9 mouse cellular contexts compared by ENCODE assay signal in the genomic region with DNA sequence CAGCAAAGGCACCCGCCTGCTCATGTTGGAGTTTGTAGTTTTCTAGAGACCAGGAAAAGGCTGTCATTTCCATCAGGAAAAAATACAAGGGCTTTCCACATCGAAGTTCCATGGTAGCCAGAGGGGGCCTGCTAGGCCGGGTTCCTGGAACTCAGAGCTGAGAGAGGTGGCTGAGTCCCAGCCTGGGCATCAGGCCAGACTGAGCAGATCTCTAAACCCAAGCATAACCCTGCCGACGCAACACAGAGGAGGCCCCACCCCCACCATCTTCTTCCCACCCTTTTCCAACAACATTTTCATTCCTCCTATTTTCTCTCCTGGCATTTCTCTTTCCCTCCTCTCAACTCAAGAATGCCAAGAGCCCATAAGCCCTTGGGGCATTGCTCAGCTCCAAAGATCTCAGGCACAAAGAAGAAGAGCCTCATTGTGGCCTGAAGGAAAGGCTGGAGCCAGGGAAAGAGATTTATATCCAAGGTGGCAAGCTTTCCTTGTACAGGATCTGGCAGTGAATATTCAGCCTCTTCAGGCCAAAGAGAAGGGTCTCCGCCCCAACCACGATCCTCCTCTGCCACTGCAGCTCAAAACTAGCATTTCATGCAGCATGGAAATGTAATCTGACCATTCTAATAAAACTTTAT.
DNase-seq lines count a peak whose midpoint lies in the region; ATAC-seq lines count a peak whose summit lies in the region.
"Had no signal": no experiment of that assay in that cellular context is flagged by ENCODE, and none has a peak within 500 bp of the region (broad histone marks: within the 10 kb centered on the region; RNA-seq: fewer than 3 reads in every experiment).

No protein-coding gene starts in this region.

- no peaks in the 10 kb centered on the region for H3K36me3 ChIP-seq in forebrain, embryonic 14.5 days (ENCODE audit: control insufficient read depth, insufficient read depth, low read length)
- no peaks in the 10 kb centered on the region for H3K36me3 ChIP-seq in forebrain, embryonic 10.5 days (replicated peaks)

- H3K27me3 ChIP-seq in forebrain, embryonic 14.5 days (replicated peaks; ENCODE audit: control insufficient read depth, insufficient read depth, low read length): 0 out of 2 replicates have a peak, but pooled peaks cover 5% of the 10 kb centered on the region
- no peaks in the 10 kb centered on the region for H3K27me3 ChIP-seq in forebrain, embryonic 10.5 days (ENCODE audit: poor library complexity, severe bottlenecking)

- no peak overlapping the region for H3K4me3 ChIP-seq in forebrain, embryonic 14.5 days (ENCODE audit: low read depth, low read length)
- no peak overlapping the region for H3K4me3 ChIP-seq in forebrain, embryonic 10.5 days

- WGBS in forebrain, embryonic 14.5 days: 73% methylated on average over 7 of the region's 7 CpGs
- WGBS in forebrain, embryonic 10.5 days: 87% methylated on average over 7 of the region's 7 CpGs

- H3K9me3 ChIP-seq in forebrain, embryonic 14.5 days (replicated peaks; ENCODE audit: control insufficient read depth, low read length): no peaks in the 10 kb centered on the region
- no peaks in the 10 kb centered on the region for H3K9me3 ChIP-seq in forebrain, embryonic 10.5 days

- H3K27ac ChIP-seq in forebrain, embryonic 14.5 days (ENCODE audit: low read depth, low read length): no peak overlapping the region
- H3K27ac ChIP-seq in forebrain, embryonic 10.5 days: no peak overlapping the region

- H3K4me1 ChIP-seq in forebrain, embryonic 14.5 days (ENCODE audit: control insufficient read depth, insufficient read depth, low read length): no peaks in the 10 kb centered on the region
- no peaks in the 10 kb centered on the region for H3K4me1 ChIP-seq in forebrain, embryonic 10.5 days

- peak; percentile 16 for DNase-seq in forebrain, embryonic 14.5 days (ENCODE audit: low spot score)
- no peak for DNase-seq in forebrain, embryonic 10.5 days (ENCODE audit: extremely low spot score, low spot score)
- DNase-seq in testis, postnatal 10 days (ENCODE audit: low spot score): peak; percentile 52
- DNase-seq in testis, postnatal 14 days (ENCODE audit: low spot score): no peak
- DNase-seq in kidney, postnatal 25 days: peak; percentile 54 to 60
- peak; percentile 37 to 65 for DNase-seq in urinary bladder, postnatal 36 days (ENCODE audit: low spot score in 2 of 2)
- no peak for DNase-seq in spleen, adult 18-20 months
- DNase-seq in spleen, postnatal 10 days (ENCODE audit: low spot score in 2 of 2): no peak
- DNase-seq: thymus, postnatal 36 days had no signal

- H3K9ac ChIP-seq in forebrain, embryonic 14.5 days (ENCODE audit: low read length): no peak overlapping the region

- no peak overlapping the region for H3K4me2 ChIP-seq in forebrain, embryonic 14.5 days (ENCODE audit: low read length)

- ATAC-seq in forebrain, embryonic 14.5 days: no peak

Comparison
In these comparisons a context has a peak if more than half of its experiments do, and no peak if none do; other contexts are left out.
1. DNase-seq: peak in forebrain, embryonic 14.5 days (single experiment), testis, postnatal 10 days (single experiment), kidney, postnatal 25 days (2 of 2) and urinary bladder, postnatal 36 days (2 of 2); none in forebrain, embryonic 10.5 days (single experiment), testis, postnatal 14 days (single experiment), spleen, adult 18-20 months (0 of 2) and spleen, postnatal 10 days (0 of 2).